Mouse (Mus musculus) adrenal gland, postnatal 4 days (tissue): ENCODE data around the gene Zfp771. TPM values are rescaled to one million over a fixed set of nuclear protein-coding genes. Genes with fewer than 3 reads are reported as not detected.

Source experiments
- DNase-seq, 2 experiments: peaks; one replicate each; pipeline ENCODE4 v3.0.0; 2021 to 2022; ENCODE audit warnings: low spot score in 2 of 2, mixed read lengths in 2 of 2
- total RNA-seq, 2 experiments: library from RNA; stranded (reverse); gene quantifications; 2 replicates each; pipeline ENCODE4 v1.2.3; 2021

Gene Zfp771
- total RNA-seq, 2 experiments from 2014 or later, result 36.3 to 39.2 TPM

GRCm38 (mm10) chr7:127281114-127281513, 37.0 kb downstream of the Zfp771 start:
- no peak for DNase-seq

GRCm38 (mm10) chr7:127282190-127282589, 38.1 kb downstream of the Zfp771 start:
- DNase-seq, result no peak

GRCm38 (mm10) chr7:127285154-127285553, 41.1 kb downstream of the Zfp771 start:
- no peak for DNase-seq

- DNase-seq, result no peak
These were observed 43.9 kb downstream of the Zfp771 start for GRCm38 (mm10) chr7:127287940-127288339.

- DNase-seq, result no peak
These were observed 45.2 kb downstream of the Zfp771 start for GRCm38 (mm10) chr7:127289306-127289705.

GRCm38 (mm10) chr7:127290142-127290541, 46.1 kb downstream of the Zfp771 start:
- no peak for DNase-seq

- DNase-seq, result no peak
These were observed 52.0 kb downstream of the Zfp771 start, which contains the start of gene Itgal for GRCm38 (mm10) chr7:127296098-127296497. Gene Itgal (plus strand): TSS chr7:127296260.

- DNase-seq, result no peak
These were observed 52.9 kb downstream of the Zfp771 start for GRCm38 (mm10) chr7:127296786-127297555.

- no peak for DNase-seq
These were observed 53.6 kb downstream of the Zfp771 start for GRCm38 (mm10) chr7:127297586-127298193.

Other genes with a start within 250 kb of the Zfp771 start
- gene Mvp, start 229.7 kb upstream of the Zfp771 start, total RNA-seq, result 10 to 100 TPM; 67.1 to 68.4 TPM
- gene Pagr1b, start 227.8 kb upstream of the Zfp771 start, total RNA-seq, result 1 to 10 TPM; 3.5 to 8.3 TPM
- gene Pagr1a, start 226.9 kb upstream of the Zfp771 start, total RNA-seq, result 10 to 100 TPM; 12.4 to 15.4 TPM
- gene Gm42742, start 223.2 kb upstream of the Zfp771 start, total RNA-seq, result 10 to 100 TPM; 34.8 to 36.6 TPM
- 10 to 100 TPM in 1 of 2 experiments, 1 to 10 TPM in 1; 7.4 to 11.1 TPM for gene Prrt2, start 223.1 kb upstream of the Zfp771 start, total RNA-seq
- gene Maz, start 217.2 kb upstream of the Zfp771 start, total RNA-seq, result 100 to 1,000 TPM; 240 to 256 TPM
- gene Kif22, start 201.8 kb upstream of the Zfp771 start, total RNA-seq, result 10 to 100 TPM; 45.2 to 45.9 TPM
- 100 to 1,000 TPM in 1 of 2 experiments, not detected in 1; 137 TPM for gene Zg16, start 156.9 kb upstream of the Zfp771 start, total RNA-seq
- 1 to 10 TPM; 1.9 to 2.0 TPM for gene AI467606, start 152.9 kb upstream of the Zfp771 start, total RNA-seq
- 10 to 100 TPM in 1 of 2 experiments, 1 to 10 TPM in 1; 5.7 to 12.0 TPM for gene Qprt, start 122.0 kb upstream of the Zfp771 start, total RNA-seq
- gene Spn, start 106.5 kb upstream of the Zfp771 start, total RNA-seq, result 1 to 10 TPM; 1.8 to 2.1 TPM
- 10 to 100 TPM; 77.6 to 84.4 TPM for gene Cd2bp2, start 48.2 kb upstream of the Zfp771 start, total RNA-seq
- 10 to 100 TPM; 57.9 to 58.5 TPM for gene Tbc1d10b, start 35.8 kb upstream of the Zfp771 start, total RNA-seq
- 100 to 1,000 TPM; 268 to 794 TPM for gene Mylpf, start 35.4 kb upstream of the Zfp771 start, total RNA-seq
- 10 to 100 TPM; 18.3 to 19.3 TPM for gene Zfp553, start 11.2 kb upstream of the Zfp771 start, total RNA-seq
- 10 to 100 TPM; 12.6 to 14.5 TPM for gene Sept1, start 11.1 kb upstream of the Zfp771 start, total RNA-seq
- 10 to 100 TPM; 63.5 to 68.3 TPM for gene Dctpp1, start 16.4 kb downstream of the Zfp771 start, total RNA-seq
- gene Sephs2, start 29.8 kb downstream of the Zfp771 start, total RNA-seq, result 100 to 1,000 TPM in 1 of 2 experiments, 10 to 100 TPM in 1; 92.8 to 115 TPM
- gene Itgal, start 52.0 kb downstream of the Zfp771 start, total RNA-seq, result 1 to 10 TPM; 3.0 to 3.4 TPM
- gene Zfp768, start 101.3 kb downstream of the Zfp771 start, total RNA-seq, result 10 to 100 TPM; 32.6 to 33.9 TPM
- 10 to 100 TPM in 1 of 2 experiments, 1 to 10 TPM in 1; 9.9 to 10.4 TPM for gene Zfp747, start 131.8 kb downstream of the Zfp771 start, total RNA-seq
- gene 9130019O22Rik, start 142.9 kb downstream of the Zfp771 start, total RNA-seq, result 1 to 10 TPM; 5.2 to 5.7 TPM
- 10 to 100 TPM; 11.7 to 12.8 TPM for gene E430018J23Rik, start 149.4 kb downstream of the Zfp771 start, total RNA-seq
- gene Zfp764, start 162.5 kb downstream of the Zfp771 start, total RNA-seq, result 1 to 10 TPM; 7.8 to 8.0 TPM
- 10 to 100 TPM; 21.0 to 24.8 TPM for gene Zfp688, start 177.8 kb downstream of the Zfp771 start, total RNA-seq
- 1 to 10 TPM; 7.3 to 7.4 TPM for gene Zfp689, start 204.9 kb downstream of the Zfp771 start, total RNA-seq
- gene Prr14, start 215.3 kb downstream of the Zfp771 start, total RNA-seq, result 10 to 100 TPM; 52.3 to 54.8 TPM
- 10 to 100 TPM; 90.8 to 94.0 TPM for gene Fbrs, start 234.9 kb downstream of the Zfp771 start, total RNA-seq